Mouse (Mus musculus): ENCODE data around the gene Tmem231. TPM values are rescaled to one million over a fixed set of nuclear protein-coding genes. Genes with fewer than 3 reads are reported as not detected.

The Tmem231 gene
- polyA plus RNA-seq, 1 experiment from 2014 or later: 8.2 TPM

GRCm38 (mm10) chr8:111919663-111920062, 14.0 kb downstream of the Tmem231 start:
- peaks cover 3% of the 10 kb centered on the region; the same call in 1 of the 2 replicates for H3K4me1 ChIP-seq
- H3K27ac ChIP-seq: no peak overlapping the region
- H3K4me3 ChIP-seq: no peak overlapping the region
- no peak for DNase-seq (ENCODE audit: low spot score)
- H3K36me3 ChIP-seq: 0 out of 2 replicates have a peak, but pooled peaks cover 6% of the 10 kb centered on the region
- H3K27me3 ChIP-seq (ENCODE audit: insufficient read depth, poor library complexity, severe bottlenecking): no peaks in the 10 kb centered on the region
- 80% methylated on average over 2 of the region's 2 CpGs for WGBS
- no peaks in the 10 kb centered on the region for H3K9me3 ChIP-seq

- Histone ChIP-seq H3K36me3 (0 out of 2 replicates have a peak, but pooled peaks cover under 1% of the 10 kb centered on the region), H3K27ac (no peak overlapping the region), H3K9me3 (no peaks in the 10 kb centered on the region), H3K4me1 (peaks cover 18% of the 10 kb centered on the region), H3K27me3 (ENCODE audit: insufficient read depth, poor library complexity, severe bottlenecking) (peaks cover 50% of the 10 kb centered on the region), H3K4me3 (no peak overlapping the region)
- DNase-seq (ENCODE audit: low spot score): no peak
- WGBS: 43% methylated on average over 12 of the region's 12 CpGs
Observed at GRCm38 (mm10) chr8:111912860-111913432, 20.7 kb downstream of the Tmem231 start.

GRCm38 (mm10) chr8:111911572-111911971, 22.1 kb downstream of the Tmem231 start:
- H3K9me3 ChIP-seq: no peaks in the 10 kb centered on the region
- WGBS: 57% methylated on average over 7 of the region's 7 CpGs
- H3K27me3 ChIP-seq (ENCODE audit: insufficient read depth, poor library complexity, severe bottlenecking): peaks cover 50% of the 10 kb centered on the region
- no peak overlapping the region for H3K4me3 ChIP-seq
- H3K36me3 ChIP-seq: no peaks in the 10 kb centered on the region
- H3K27ac ChIP-seq: no peak overlapping the region
- peaks cover 18% of the 10 kb centered on the region for H3K4me1 ChIP-seq
- no peak for DNase-seq (ENCODE audit: low spot score)

GRCm38 (mm10) chr8:111909621-111910450, 23.8 kb downstream of the Tmem231 start, which contains the start of gene Chst5:
Chst5 (minus strand) TSS chr8:111910447.
- H3K4me3 ChIP-seq: peak within 1 kb of the TSS; percentile 62
- H3K27ac ChIP-seq: peak within 1 kb of the TSS; percentile 70
- H3K9me3 ChIP-seq: no peaks in the 10 kb centered on the region
- peaks cover 18% of the 10 kb centered on the region for H3K4me1 ChIP-seq
- H3K36me3 ChIP-seq: no peaks in the 10 kb centered on the region
- 8% methylated on average over 46 of the region's 47 CpGs for WGBS
- DNase-seq (ENCODE audit: low spot score): no peak
- H3K27me3 ChIP-seq (ENCODE audit: insufficient read depth, poor library complexity, severe bottlenecking): peaks cover 50% of the 10 kb centered on the region

- Histone ChIP-seq H3K27ac (no peak overlapping the region), H3K9me3 (no peaks in the 10 kb centered on the region), H3K4me1 (peaks cover 22% of the 10 kb centered on the region), H3K27me3 (ENCODE audit: insufficient read depth, poor library complexity, severe bottlenecking) (peaks cover 17% of the 10 kb centered on the region), H3K36me3 (no peaks in the 10 kb centered on the region), H3K4me3 (no peak overlapping the region)
- WGBS: 60% methylated on average over 7 of the region's 8 CpGs
- no peak for DNase-seq (ENCODE audit: low spot score)
Observed at GRCm38 (mm10) chr8:111905500-111906121, 28.1 kb downstream of the Tmem231 start.

GRCm38 (mm10) chr8:111902080-111902479, 31.6 kb downstream of the Tmem231 start:
- Histone ChIP-seq H3K27ac (no peak overlapping the region), H3K9me3 (no peaks in the 10 kb centered on the region), H3K4me3 (no peak overlapping the region), H3K4me1 (peaks cover 14% of the 10 kb centered on the region), H3K36me3 (no peaks in the 10 kb centered on the region), H3K27me3 (ENCODE audit: insufficient read depth, poor library complexity, severe bottlenecking) (no peaks in the 10 kb centered on the region)
- no peak for DNase-seq (ENCODE audit: low spot score)
- WGBS: 16% methylated on average over 5 of the region's 5 CpGs

- WGBS: 36% methylated on average over 10 of the region's 10 CpGs
- DNase-seq (ENCODE audit: low spot score): no peak
- Histone ChIP-seq H3K27ac (no peak overlapping the region), H3K36me3 (no peaks in the 10 kb centered on the region), H3K4me1 (peaks cover 14% of the 10 kb centered on the region), H3K27me3 (ENCODE audit: insufficient read depth, poor library complexity, severe bottlenecking) (no peaks in the 10 kb centered on the region; the same call in 1 of the 2 replicates), H3K9me3 (no peaks in the 10 kb centered on the region), H3K4me3 (no peak overlapping the region)
Observed at GRCm38 (mm10) chr8:111898586-111898985, 35.1 kb downstream of the Tmem231 start.

GRCm38 (mm10) chr8:111894955-111895354, 38.7 kb downstream of the Tmem231 start:
- no peaks in the 10 kb centered on the region for H3K36me3 ChIP-seq
- 83% methylated on average over 7 of the region's 7 CpGs for WGBS
- H3K27ac ChIP-seq: no peak overlapping the region
- H3K27me3 ChIP-seq (ENCODE audit: insufficient read depth, poor library complexity, severe bottlenecking): peaks cover 27% of the 10 kb centered on the region
- no peak overlapping the region for H3K4me3 ChIP-seq
- no peak for DNase-seq (ENCODE audit: low spot score)
- H3K4me1 ChIP-seq: peaks cover 18% of the 10 kb centered on the region
- no peaks in the 10 kb centered on the region for H3K9me3 ChIP-seq

- Histone ChIP-seq H3K4me1 (peaks cover 18% of the 10 kb centered on the region), H3K27ac (no peak overlapping the region), H3K27me3 (ENCODE audit: insufficient read depth, poor library complexity, severe bottlenecking) (peaks cover 45% of the 10 kb centered on the region), H3K4me3 (no peak overlapping the region), H3K9me3 (no peaks in the 10 kb centered on the region), H3K36me3 (no peaks in the 10 kb centered on the region)
- WGBS: 52% methylated on average over 5 of the region's 5 CpGs
- no peak for DNase-seq (ENCODE audit: low spot score)
Observed at GRCm38 (mm10) chr8:111892615-111893014, 41.1 kb downstream of the Tmem231 start.

GRCm38 (mm10) chr8:111891983-111892382, 41.7 kb downstream of the Tmem231 start:
- no peak for DNase-seq (ENCODE audit: low spot score)
- Histone ChIP-seq H3K4me1 (peaks cover 18% of the 10 kb centered on the region), H3K27me3 (ENCODE audit: insufficient read depth, poor library complexity, severe bottlenecking) (peaks cover 47% of the 10 kb centered on the region), H3K4me3 (no peak overlapping the region), H3K9me3 (no peaks in the 10 kb centered on the region), H3K36me3 (no peaks in the 10 kb centered on the region), H3K27ac (no peak overlapping the region)
- WGBS: 28% methylated on average over 8 of the region's 8 CpGs

GRCm38 (mm10) chr8:111890911-111891303, 42.8 kb downstream of the Tmem231 start:
- Histone ChIP-seq H3K4me3 (peak overlapping the region; percentile 52; the same call in 1 of the 2 replicates), H3K27me3 (ENCODE audit: insufficient read depth, poor library complexity, severe bottlenecking) (peaks cover 57% of the 10 kb centered on the region)
- no peak for DNase-seq (ENCODE audit: low spot score)

GRCm38 (mm10) chr8:111889931-111890910, 43.5 kb downstream of the Tmem231 start:
- Histone ChIP-seq H3K27ac (0 out of 2 replicates have a peak overlapping the region, but pooled peaks have one; percentile 36), H3K27me3 (ENCODE audit: insufficient read depth, poor library complexity, severe bottlenecking) (peaks cover 57% of the 10 kb centered on the region), H3K9me3 (no peaks in the 10 kb centered on the region), H3K4me3 (peak overlapping the region; percentile 52), H3K36me3 (no peaks in the 10 kb centered on the region), H3K4me1 (peaks cover 18% of the 10 kb centered on the region)
- 12% methylated on average over 86 of the region's 86 CpGs for WGBS
- no peak for DNase-seq (ENCODE audit: low spot score)

More at GRCm38 (mm10) chr8:111890911-111891303, 42.8 kb downstream of the Tmem231 start:
- Histone ChIP-seq H3K27ac (no peak overlapping the region), H3K4me1 (peaks cover 18% of the 10 kb centered on the region), H3K9me3 (no peaks in the 10 kb centered on the region), H3K36me3 (no peaks in the 10 kb centered on the region)
- 59% methylated on average over 6 of the region's 6 CpGs for WGBS
